Mouse (Mus musculus) kidney, embryonic 14.5 days (tissue): ENCODE measurements around the gene Thap2. TPM values are rescaled to one million over a fixed set of nuclear protein-coding genes. Genes with fewer than 3 reads are reported as not detected.

Source experiments
- ATAC-seq: fragments of 200-750 bp; cut with Nextera tagmentation; 2 replicates; pipeline ENCODE4 v1.8.0; 2017; ENCODE audit warnings: moderate number of reproducible peaks, mild to moderate bottlenecking, moderate TSS enrichment, moderate library complexity; ENCODE audit not compliant: low FRiP score, low TSS enrichment
- H3K27ac ChIP-seq: fragments of 300-500 bp; sonication (generic); 2 replicates; pipeline ENCODE4 v1.5.1; 2014; ENCODE audit warnings: low read depth, mild to moderate bottlenecking, low read length, moderate library complexity, mixed read lengths
- H3K27me3 ChIP-seq: fragments of 300-500 bp; sonication (generic); 2 replicates; pipeline ENCODE4 v1.6.1; 2014; ENCODE audit warnings: mild to moderate bottlenecking, low read length; ENCODE audit not compliant: control insufficient read depth, insufficient read depth
- H3K36me3 ChIP-seq: fragments of 300-500 bp; sonication (generic); 2 replicates; pipeline ENCODE4 v1.6.1; 2014; ENCODE audit warnings: low read length, mixed read lengths; ENCODE audit not compliant: control insufficient read depth, insufficient read depth
- H3K4me1 ChIP-seq: fragments of 300-500 bp; sonication (generic); 2 replicates; pipeline ENCODE4 v1.6.1; 2014; ENCODE audit warnings: low read length, mixed read lengths; ENCODE audit not compliant: control insufficient read depth, insufficient read depth
- H3K4me2 ChIP-seq: fragments of 300-500 bp; sonication (generic); replicated peaks from 2 replicates; pipeline ENCODE4 v1.6.1; 2014; ENCODE audit warnings: low read depth, mild to moderate bottlenecking, low read length
- H3K4me3 ChIP-seq: fragments of 300-500 bp; sonication (generic); 2 replicates; pipeline ENCODE4 v1.5.1; 2014; ENCODE audit warnings: mild to moderate bottlenecking, low read length
- H3K9ac ChIP-seq: fragments of 300-500 bp; sonication (generic); 2 replicates; pipeline ENCODE4 v1.6.1; 2014; ENCODE audit warnings: low read depth, mild to moderate bottlenecking, low read length, moderate library complexity
- H3K9me3 ChIP-seq: fragments of 300-500 bp; sonication (generic); 2 replicates; pipeline ENCODE4 v1.6.1; 2016; ENCODE audit warnings: low read length; ENCODE audit not compliant: control insufficient read depth
- WGBS: fragments of 180-500 bp; shearing (Covaris S2); extraction: QIAGEN DNeasy Blood & Tissue Kit; methylation state at CpG from one replicate; pipeline ENCODE4 v1.1.7; 2014; 5-methylcytosine and 5-hydroxymethylcytosine counted together
- polyA plus RNA-seq: library from polyadenylated mRNA; unstranded; fragments of >200 nt; fragmentation: Nextera tagmentation; extraction: Ambion mirVana; gene quantifications from 2 replicates; pipeline ENCODE4 v1.2.1, GENCODE M21; 2014

The Thap2 gene
- polyA plus RNA-seq, 1 experiment from 2014 or later: 21.5 TPM

GRCm38 (mm10) chr10:115321317-115322035 lies 62.8 kb downstream of the Thap2 start:
- no peaks in the 10 kb centered on the region for H3K4me1 ChIP-seq
- 78% methylated on average over 5 of the region's 5 CpGs for WGBS
- ATAC-seq: no peak

More at GRCm38 (mm10) chr10:115321317-115322035, 62.8 kb downstream of the Thap2 start:
- no peaks in the 10 kb centered on the region for H3K27me3 ChIP-seq
- no peaks in the 10 kb centered on the region for H3K9me3 ChIP-seq
- H3K27ac ChIP-seq: no peak overlapping the region
- no peak overlapping the region for H3K9ac ChIP-seq
- no peaks in the 10 kb centered on the region for H3K36me3 ChIP-seq
- H3K4me3 ChIP-seq: no peak overlapping the region
- H3K4me2 ChIP-seq: no peak overlapping the region

Other genes starting within 250 kb of the Thap2 start
- gene Tph2, start 199.4 kb downstream of the Thap2 start, polyA plus RNA-seq: not detected in 2 replicates
- gene Tbc1d15, start 133.0 kb downstream of the Thap2 start, polyA plus RNA-seq: 37.4 and 67.5 TPM in 2 replicates
- 9.4 and 10.9 TPM in 2 replicates for gene Rab21, start 68.8 kb downstream of the Thap2 start, polyA plus RNA-seq
- gene Tmem19, start 21.9 kb downstream of the Thap2 start, polyA plus RNA-seq: 18.8 and 35.5 TPM in 2 replicates
- gene Zfc3h1, start 516 bp upstream of the Thap2 start, polyA plus RNA-seq: 29.2 and 31.1 TPM in 2 replicates
- gene A930009A15Rik, start 185.5 kb upstream of the Thap2 start, polyA plus RNA-seq: 0.37 TPM in 1 of 2 replicates, not detected in the other
- 5.8 and 8.0 TPM in 2 replicates for gene Lgr5, start 203.3 kb upstream of the Thap2 start, polyA plus RNA-seq